Mouse (Mus musculus): ENCODE measurements around the gene Zdhhc23.

The Zdhhc23 gene

GRCm38 (mm10) chr16:43965781-43966389, 13.7 kb downstream of the Zdhhc23 start:
- 56% methylated on average over 13 of the region's 13 CpGs for WGBS

- 68% methylated on average over 3 of the region's 3 CpGs for WGBS
These were observed 15.8 kb downstream of the Zdhhc23 start for GRCm38 (mm10) chr16:43963780-43964179.

GRCm38 (mm10) chr16:43963291-43963690, 16.3 kb downstream of the Zdhhc23 start:
- WGBS = 69% methylated on average over 9 of the region's 9 CpGs

- 86% methylated on average over 4 of the region's 4 CpGs for WGBS
These were observed 21.6 kb downstream of the Zdhhc23 start for GRCm38 (mm10) chr16:43958038-43958437.

GRCm38 (mm10) chr16:43954913-43955312, 24.7 kb downstream of the Zdhhc23 start:
- WGBS = 74% methylated on average over 6 of the region's 6 CpGs

GRCm38 (mm10) chr16:43951591-43951990, 28.0 kb downstream of the Zdhhc23 start:
- WGBS = 70% methylated on average over 4 of the region's 4 CpGs

GRCm38 (mm10) chr16:43945869-43946268, 33.7 kb downstream of the Zdhhc23 start:
- WGBS = 43% methylated on average over 3 of the region's 3 CpGs

GRCm38 (mm10) chr16:43945351-43945750, 34.2 kb downstream of the Zdhhc23 start:
- 74% methylated on average over 3 of the region's 3 CpGs for WGBS

- 94% methylated on average over 4 of the region's 4 CpGs for WGBS
These were observed 38.7 kb downstream of the Zdhhc23 start for GRCm38 (mm10) chr16:43940846-43941245.

- WGBS = 37% methylated on average over 3 of the region's 3 CpGs
These were observed 43.7 kb downstream of the Zdhhc23 start for GRCm38 (mm10) chr16:43935892-43936291.

GRCm38 (mm10) chr16:43935367-43935766, 44.2 kb downstream of the Zdhhc23 start:
- WGBS = 39% methylated on average over 3 of the region's 3 CpGs

- 78% methylated on average over 8 of the region's 8 CpGs for WGBS
These were observed 44.7 kb downstream of the Zdhhc23 start for GRCm38 (mm10) chr16:43934856-43935255.

- WGBS = 47% methylated on average over 6 of the region's 6 CpGs
These were observed 46.5 kb downstream of the Zdhhc23 start for GRCm38 (mm10) chr16:43933041-43933440.

- WGBS = 69% methylated on average over 7 of the region's 7 CpGs
These were observed 47.3 kb downstream of the Zdhhc23 start for GRCm38 (mm10) chr16:43932319-43932718.

- 35% methylated on average over 3 of the region's 3 CpGs for WGBS
These were observed 48.1 kb downstream of the Zdhhc23 start for GRCm38 (mm10) chr16:43931502-43931901.

GRCm38 (mm10) chr16:43926341-43926859, 53.2 kb downstream of the Zdhhc23 start, which contains the start of gene Qtrt2:
Qtrt2 (minus strand) TSS chr16:43926809.
- WGBS = 87% methylated on average over 6 of the region's 6 CpGs

- 91% methylated on average over 1 of the region's 1 CpGs for WGBS
These were observed 53.7 kb downstream of the Zdhhc23 start for GRCm38 (mm10) chr16:43925846-43926245.

GRCm38 (mm10) chr16:43925001-43925558, 54.5 kb downstream of the Zdhhc23 start:
- WGBS = 68% methylated on average over 6 of the region's 6 CpGs

GRCm38 (mm10) chr16:43922630-43923029, 57.0 kb downstream of the Zdhhc23 start:
- WGBS = 44% methylated on average over 3 of the region's 3 CpGs

- WGBS = 79% methylated on average over 2 of the region's 2 CpGs
These were observed 57.6 kb downstream of the Zdhhc23 start for GRCm38 (mm10) chr16:43922024-43922423.

GRCm38 (mm10) chr16:43918867-43919266, 60.7 kb downstream of the Zdhhc23 start:
- WGBS = 93% methylated on average over 3 of the region's 3 CpGs
